Mouse (Mus musculus): Measurements from ENCODE around the gene Zfpm1.

DNA sequence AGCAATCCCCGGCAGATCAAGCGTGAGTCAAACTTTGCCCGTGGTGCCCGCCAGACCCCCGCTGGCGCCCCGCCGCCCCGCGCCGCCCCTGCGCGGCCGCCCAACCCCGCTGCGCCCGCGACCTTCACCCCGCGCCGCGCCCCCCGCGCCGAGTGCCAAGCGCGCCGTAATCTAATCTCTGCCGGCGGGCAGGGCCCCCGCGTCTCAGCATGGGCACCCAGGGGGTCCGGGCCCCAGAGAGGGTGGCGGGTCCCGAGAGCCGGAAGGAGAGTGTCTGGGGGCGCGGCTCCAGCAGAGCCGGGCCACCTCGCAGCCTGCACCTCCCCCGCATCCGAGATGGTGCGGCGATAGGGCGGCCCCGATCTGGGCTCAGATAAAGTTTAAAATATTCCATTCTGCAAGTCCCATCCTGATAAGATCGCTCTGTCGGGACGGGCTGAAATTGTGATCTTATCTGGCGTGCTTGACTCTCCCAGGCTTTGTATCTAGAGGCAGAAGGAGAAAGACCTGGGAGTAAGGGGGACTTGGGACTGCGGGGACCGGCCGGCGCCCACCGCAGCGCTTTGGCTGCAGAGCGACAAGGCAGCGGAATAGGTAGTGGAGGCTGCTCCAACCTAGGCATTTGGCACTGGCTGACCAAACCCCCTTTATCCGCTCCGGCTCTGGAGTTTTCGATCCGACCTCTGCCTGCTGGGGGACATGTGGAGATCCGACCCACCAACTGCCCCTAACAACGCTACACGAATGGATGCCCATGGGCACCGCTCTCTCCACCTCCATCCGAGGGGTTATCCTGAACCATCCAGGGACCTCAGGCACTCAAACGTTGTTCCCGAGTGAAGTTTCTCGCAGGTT, 787 bp downstream of the Zfpm1 start:
- TF ChIP-seq CTCF (IDR thresholded peaks at IDR 0.05; ENCODE audit: low read depth) (no peak), EP300 (optimal IDR thresholded peaks at IDR 0.05) (no peak)
